Mouse (Mus musculus) E14TG2a.4 (cell line): Measurements from ENCODE around the gene Suz12.
A peak's percentile ranks its signal among the peaks of the same experiment; 100 is the strongest.

Experiments
- H3K27me3 ChIP-seq: 2 replicates; pipeline ENCODE4 v1.6.1; 2014; ENCODE audit warnings: low read length, control low read depth; ENCODE audit not compliant: insufficient read depth
- H3K36me3 ChIP-seq: 2 replicates; pipeline ENCODE4 v1.6.1; 2014; ENCODE audit warnings: low read length, control low read depth; ENCODE audit not compliant: insufficient read depth
- H3K4me1 ChIP-seq: replicated peaks from 2 replicates; pipeline ENCODE4 v1.6.1; 2014; ENCODE audit warnings: low read depth, low read length, control low read depth
- H3K4me3 ChIP-seq: replicated peaks from 2 replicates; pipeline ENCODE4 v1.5.1; 2014; ENCODE audit warnings: mild to moderate bottlenecking, low read length
- H3K9me3 ChIP-seq: 2 replicates; pipeline ENCODE4 v1.6.1; 2014; ENCODE audit warnings: low read length, control low read depth
- CTCF ChIP-seq: conservative IDR thresholded peaks from 2 replicates; pipeline ENCODE4 v1.5.1; 2014; ENCODE audit warnings: low read length
- NANOG ChIP-seq: IDR thresholded peaks from 2 replicates; pipeline ENCODE4 v1.6.1; 2014; ENCODE audit warnings: borderline replicate concordance, low read length, mixed read lengths
- POU5F1 ChIP-seq: IDR thresholded peaks from 2 replicates; pipeline ENCODE4 v1.6.1; 2014; ENCODE audit warnings: low read length, borderline replicate concordance

The Suz12 gene

DNA sequence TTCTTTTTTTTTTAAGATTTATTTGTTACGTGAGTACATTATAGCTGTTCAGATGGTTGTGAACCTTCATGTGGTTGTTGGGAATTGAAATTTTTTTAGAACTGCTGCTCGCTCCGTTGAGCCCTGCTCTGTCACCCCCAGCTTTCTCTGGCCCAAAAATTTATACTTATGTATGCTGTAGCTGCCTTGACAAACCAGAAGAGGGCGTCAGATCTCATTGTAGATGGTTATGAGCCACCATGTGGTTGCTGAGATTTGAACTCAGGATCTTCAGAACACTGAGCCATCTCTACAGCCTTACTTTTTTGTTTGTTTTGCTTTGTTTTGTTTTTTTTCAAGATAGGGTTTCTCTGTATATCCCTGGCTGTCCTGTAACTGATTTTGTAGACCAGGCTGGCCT lies 28.4 kb downstream of the Suz12 start:
- Histone ChIP-seq H3K36me3 (peaks cover 98% of the 10 kb centered on the region), H3K9me3 (no peaks in the 10 kb centered on the region), H3K4me3 (no peak overlapping the region), H3K4me1 (no peaks in the 10 kb centered on the region), H3K27me3 (no peaks in the 10 kb centered on the region)
- TF ChIP-seq NANOG (no peak), CTCF (peak; percentile 31)

- Histone ChIP-seq H3K4me3 (no peak overlapping the region), H3K4me1 (no peaks in the 10 kb centered on the region), H3K9me3 (no peaks in the 10 kb centered on the region), H3K36me3 (peaks cover 35% of the 10 kb centered on the region), H3K27me3 (no peaks in the 10 kb centered on the region)
- TF ChIP-seq POU5F1 (no peak), CTCF (no peak), NANOG (no peak)
These were observed 44.6 kb downstream of the Suz12 start for GRCm38 (mm10) chr11:80037495-80037894.

GRCm38 (mm10) chr11:80042615-80043418 lies 49.9 kb downstream of the Suz12 start:
- Histone ChIP-seq H3K4me1 (peaks cover 10% of the 10 kb centered on the region), H3K36me3 (peaks cover 25% of the 10 kb centered on the region), H3K27me3 (no peaks in the 10 kb centered on the region), H3K9me3 (no peaks in the 10 kb centered on the region), H3K4me3 (no peak overlapping the region)
- TF ChIP-seq NANOG (no peak), CTCF (peak; percentile 76)

DNA sequence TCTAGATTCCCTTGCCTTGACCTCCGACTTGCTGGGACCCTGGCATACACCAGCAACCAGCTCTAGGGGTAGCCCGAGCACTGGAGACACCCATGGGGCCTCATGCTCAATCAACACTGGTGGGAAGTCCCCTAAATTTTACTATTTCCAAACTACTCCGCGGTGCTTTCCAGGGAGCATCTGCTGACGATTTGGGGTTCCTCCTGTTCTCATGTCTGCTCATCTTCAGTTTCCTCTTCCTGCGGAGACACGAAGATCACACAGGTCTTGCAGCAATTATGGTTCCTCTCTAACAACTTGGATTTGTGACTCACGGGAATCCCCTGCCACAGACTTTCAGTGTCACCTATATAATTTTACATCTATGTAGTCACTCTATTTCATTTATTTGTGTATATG lies 50.5 kb downstream of the Suz12 start:
- TF ChIP-seq NANOG, result no peak
- no peak for TF ChIP-seq CTCF
- Histone ChIP-seq H3K36me3 (peaks cover 31% of the 10 kb centered on the region), H3K4me3 (no peak overlapping the region), H3K4me1 (peaks cover 10% of the 10 kb centered on the region), H3K9me3 (no peaks in the 10 kb centered on the region), H3K27me3 (no peaks in the 10 kb centered on the region)

DNA sequence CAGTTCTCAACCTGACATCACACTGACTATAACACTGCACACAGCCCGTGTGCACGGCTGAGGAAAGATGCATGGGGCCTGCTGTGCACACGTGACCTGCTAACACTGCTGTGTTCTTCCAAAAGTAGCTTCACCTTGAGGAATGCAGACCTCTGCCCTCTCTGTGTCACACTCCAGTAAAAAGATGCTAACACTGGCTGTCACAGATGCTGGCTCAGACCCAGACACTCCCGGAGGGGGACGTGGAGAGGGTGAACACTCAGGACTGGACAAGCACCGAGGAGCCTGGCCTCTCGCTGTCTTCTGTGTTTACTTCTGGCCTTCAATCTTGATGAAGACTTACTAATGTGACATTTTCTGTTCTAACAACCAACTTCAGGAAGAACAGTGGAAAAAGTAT lies 54.0 kb downstream of the Suz12 start:
- no peaks in the 10 kb centered on the region for H3K27me3 ChIP-seq
- H3K9me3 ChIP-seq, result no peaks in the 10 kb centered on the region
- no peak for TF ChIP-seq NANOG
- TF ChIP-seq CTCF, result no peak
- TF ChIP-seq POU5F1, result no peak
- H3K4me1 ChIP-seq, result peaks cover 17% of the 10 kb centered on the region
- H3K4me3 ChIP-seq, result no peak overlapping the region
- peaks cover 64% of the 10 kb centered on the region for H3K36me3 ChIP-seq

- Histone ChIP-seq H3K27me3 (no peaks in the 10 kb centered on the region), H3K4me1 (peaks cover 32% of the 10 kb centered on the region)
- TF ChIP-seq CTCF (no peak), NANOG (no peak), POU5F1 (no peak)
These were observed 57.2 kb downstream of the Suz12 start for GRCm38 (mm10) chr11:80050088-80050487.

DNA sequence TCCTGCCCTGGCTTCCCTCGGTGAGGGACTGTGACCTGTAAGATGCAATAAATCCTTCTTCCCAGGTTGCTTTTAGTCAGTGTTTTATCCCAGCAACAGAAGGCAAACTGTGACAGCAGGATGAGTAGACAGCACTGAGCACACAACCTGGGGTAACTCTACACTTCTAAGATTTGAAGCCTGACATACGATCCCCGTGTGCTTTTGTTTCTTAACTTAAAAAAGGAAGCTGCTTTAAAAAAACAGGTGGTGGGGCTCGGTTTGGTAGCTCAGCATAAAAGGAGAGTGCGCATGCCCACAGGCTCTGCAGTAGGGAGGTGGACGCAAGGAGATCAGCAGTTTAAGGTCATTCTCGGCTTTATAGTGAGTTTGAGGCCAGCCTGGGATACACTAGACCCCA lies 59.5 kb downstream of the Suz12 start:
- TF ChIP-seq POU5F1 (no peak), NANOG (no peak), CTCF (no peak)
- no peaks in the 10 kb centered on the region for H3K9me3 ChIP-seq

More at GRCm38 (mm10) chr11:80050088-80050487, 57.2 kb downstream of the Suz12 start:
- no peak overlapping the region for H3K4me3 ChIP-seq
- H3K9me3 ChIP-seq, result no peaks in the 10 kb centered on the region
- peaks cover 84% of the 10 kb centered on the region for H3K36me3 ChIP-seq

DNA sequence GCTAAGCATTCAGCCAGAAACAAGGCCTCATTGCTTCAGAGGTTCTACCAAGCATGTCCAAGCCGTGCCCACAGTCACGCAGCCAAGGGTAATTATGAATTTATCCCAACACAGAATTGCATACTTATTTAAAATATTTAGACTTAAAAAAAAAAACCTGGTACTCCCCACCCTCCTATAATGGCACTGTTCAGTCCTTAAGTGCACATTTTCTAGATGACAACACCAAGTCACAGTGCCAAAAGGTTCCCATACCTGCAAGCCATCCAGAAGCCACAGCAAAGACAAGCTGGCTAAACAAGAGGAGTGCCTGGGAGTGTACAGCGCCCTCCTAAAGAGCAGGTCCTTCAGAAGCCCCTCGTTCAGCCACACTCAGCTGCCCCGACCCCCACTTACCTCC lies 60.3 kb downstream of the Suz12 start:
- no peak for TF ChIP-seq NANOG
- no peak for TF ChIP-seq POU5F1
- no peak for TF ChIP-seq CTCF
- H3K4me1 ChIP-seq, result peaks cover 42% of the 10 kb centered on the region
- no peaks in the 10 kb centered on the region for H3K9me3 ChIP-seq
- H3K27me3 ChIP-seq, result no peaks in the 10 kb centered on the region
- H3K36me3 ChIP-seq, result peaks cover 96% of the 10 kb centered on the region
- no peak overlapping the region for H3K4me3 ChIP-seq

More for the DNA sequence above, 59.5 kb downstream of the Suz12 start:
- no peaks in the 10 kb centered on the region for H3K27me3 ChIP-seq
- H3K36me3 ChIP-seq, result peaks cover 96% of the 10 kb centered on the region
- H3K4me1 ChIP-seq, result peaks cover 42% of the 10 kb centered on the region
- H3K4me3 ChIP-seq, result no peak overlapping the region

GRCm38 (mm10) chr11:80054659-80055058 lies 61.8 kb downstream of the Suz12 start:
- Histone ChIP-seq H3K36me3 (peaks cover 96% of the 10 kb centered on the region), H3K27me3 (no peaks in the 10 kb centered on the region), H3K4me3 (no peak overlapping the region), H3K9me3 (no peaks in the 10 kb centered on the region), H3K4me1 (peaks cover 42% of the 10 kb centered on the region)
- TF ChIP-seq CTCF, result no peak
- no peak for TF ChIP-seq POU5F1
- TF ChIP-seq NANOG, result no peak
